18 mouse cellular contexts compared by ENCODE assay signal in genomic region chr2:28241520-28242221, GRCm38 (mm10). TPM values are rescaled to one million over a fixed set of nuclear protein-coding genes. Genes with fewer than 3 reads are reported as not detected.
DNase-seq lines count a peak whose midpoint lies in the region; ATAC-seq lines count a peak whose summit lies in the region.
"Had no signal": no experiment of that assay in that cellular context is flagged by ENCODE, and none has a peak within 500 bp of the region (broad histone marks: within the 10 kb centered on the region; RNA-seq: fewer than 3 reads in every experiment).

No protein-coding gene starts in this region.

- ATAC-seq in hindbrain, embryonic 16.5 days = no peak
- ATAC-seq in hindbrain, embryonic 12.5 days (ENCODE audit: low FRiP score) = no peak
- no peak for ATAC-seq in midbrain, embryonic 13.5 days
- no peak for ATAC-seq in midbrain, embryonic 16.5 days
- peak; percentile 54; the same call in 1 of the 2 replicates for ATAC-seq in neural tube, embryonic 13.5 days (ENCODE audit: low read depth)
- ATAC-seq in forebrain, embryonic 12.5 days (ENCODE audit: low FRiP score) = no peak
- ATAC-seq: forebrain, embryonic 14.5 days; lung, postnatal 0 days had no signal

- H3K4me1 ChIP-seq in hindbrain, embryonic 16.5 days (ENCODE audit: control insufficient read depth, insufficient read depth, low read depth, low read length) = peaks cover 5% of the 10 kb centered on the region; the same call in 1 of the 2 replicates
- no peaks in the 10 kb centered on the region; the same call in 1 of the 2 replicates for H3K4me1 ChIP-seq in hindbrain, embryonic 12.5 days
- no peaks in the 10 kb centered on the region for H3K4me1 ChIP-seq in midbrain, embryonic 13.5 days (replicated peaks)
- no peaks in the 10 kb centered on the region; the same call in 1 of the 2 replicates for H3K4me1 ChIP-seq in midbrain, embryonic 16.5 days (ENCODE audit: control insufficient read depth, insufficient read depth, low read length)
- peaks cover 18% of the 10 kb centered on the region for H3K4me1 ChIP-seq in neural tube, embryonic 13.5 days (replicated peaks)
- H3K4me1 ChIP-seq in forebrain, embryonic 12.5 days = no peaks in the 10 kb centered on the region

- no peaks in the 10 kb centered on the region for H3K27me3 ChIP-seq in hindbrain, embryonic 16.5 days (replicated peaks; ENCODE audit: control insufficient read depth, insufficient read depth, low read length)
- H3K27me3 ChIP-seq in hindbrain, embryonic 12.5 days = no peaks in the 10 kb centered on the region
- no peaks in the 10 kb centered on the region for H3K27me3 ChIP-seq in midbrain, embryonic 13.5 days
- H3K27me3 ChIP-seq in midbrain, embryonic 16.5 days (ENCODE audit: control insufficient read depth, insufficient read depth, low read depth, low read length) = no peaks in the 10 kb centered on the region
- no peaks in the 10 kb centered on the region for H3K27me3 ChIP-seq in neural tube, embryonic 13.5 days
- H3K27me3 ChIP-seq in forebrain, embryonic 12.5 days = 0 out of 2 replicates have a peak, but pooled peaks cover 6% of the 10 kb centered on the region

- H3K36me3 ChIP-seq in hindbrain, embryonic 16.5 days (ENCODE audit: control insufficient read depth, insufficient read depth, low read length) = no peaks in the 10 kb centered on the region
- no peaks in the 10 kb centered on the region for H3K36me3 ChIP-seq in hindbrain, embryonic 12.5 days
- H3K36me3 ChIP-seq in midbrain, embryonic 13.5 days = no peaks in the 10 kb centered on the region
- no peaks in the 10 kb centered on the region for H3K36me3 ChIP-seq in midbrain, embryonic 16.5 days (ENCODE audit: control insufficient read depth, insufficient read depth, low read length)
- no peaks in the 10 kb centered on the region for H3K36me3 ChIP-seq in neural tube, embryonic 13.5 days
- H3K36me3 ChIP-seq in forebrain, embryonic 12.5 days (replicated peaks) = no peaks in the 10 kb centered on the region
- H3K36me3 ChIP-seq: hindbrain, embryonic 10.5 days had no signal

- 0 out of 2 replicates have a peak, but pooled peaks cover 2% of the 10 kb centered on the region for H3K9me3 ChIP-seq in hindbrain, embryonic 16.5 days (ENCODE audit: control insufficient read depth, low read length)
- H3K9me3 ChIP-seq in hindbrain, embryonic 12.5 days (replicated peaks) = no peaks in the 10 kb centered on the region
- H3K9me3 ChIP-seq in midbrain, embryonic 13.5 days = no peaks in the 10 kb centered on the region
- H3K9me3 ChIP-seq in midbrain, embryonic 16.5 days (replicated peaks; ENCODE audit: control insufficient read depth, low read length, poor library complexity, severe bottlenecking) = no peaks in the 10 kb centered on the region
- H3K9me3 ChIP-seq in neural tube, embryonic 13.5 days = no peaks in the 10 kb centered on the region
- H3K9me3 ChIP-seq in forebrain, embryonic 12.5 days = no peaks in the 10 kb centered on the region
- H3K9me3 ChIP-seq: hindbrain, embryonic 10.5 days had no signal

- H3K9ac ChIP-seq in hindbrain, embryonic 16.5 days (ENCODE audit: low read depth, low read length) = no peak overlapping the region
- no peak overlapping the region for H3K9ac ChIP-seq in hindbrain, embryonic 12.5 days
- no peak overlapping the region for H3K9ac ChIP-seq in midbrain, embryonic 13.5 days (replicated peaks)
- H3K9ac ChIP-seq in midbrain, embryonic 16.5 days (ENCODE audit: low read depth, low read length) = no peak overlapping the region
- no peak overlapping the region for H3K9ac ChIP-seq in neural tube, embryonic 13.5 days
- H3K9ac ChIP-seq in forebrain, embryonic 12.5 days = no peak overlapping the region
- H3K9ac ChIP-seq: liver, embryonic 14.5 days had no signal

- 62% methylated on average over 17 of the region's 17 CpGs for WGBS in hindbrain, embryonic 16.5 days
- WGBS in hindbrain, embryonic 12.5 days = 76% methylated on average over 17 of the region's 17 CpGs
- WGBS in midbrain, embryonic 13.5 days = 83% methylated on average over 17 of the region's 17 CpGs
- 74% methylated on average over 17 of the region's 17 CpGs for WGBS in midbrain, embryonic 16.5 days
- WGBS in neural tube, embryonic 13.5 days = 17% methylated on average over 17 of the region's 17 CpGs
- WGBS in forebrain, embryonic 12.5 days = 86% methylated on average over 17 of the region's 17 CpGs

- H3K4me2 ChIP-seq in hindbrain, embryonic 16.5 days (ENCODE audit: low read length) = no peak overlapping the region
- H3K4me2 ChIP-seq in hindbrain, embryonic 12.5 days (replicated peaks) = no peak overlapping the region
- no peak overlapping the region for H3K4me2 ChIP-seq in midbrain, embryonic 13.5 days (replicated peaks)
- H3K4me2 ChIP-seq in midbrain, embryonic 16.5 days (ENCODE audit: low read length) = no peak overlapping the region
- peak overlapping the region; percentile 17 for H3K4me2 ChIP-seq in neural tube, embryonic 13.5 days
- no peak overlapping the region for H3K4me2 ChIP-seq in forebrain, embryonic 12.5 days

- DNase-seq in forelimb bud, embryonic 11.5 days (ENCODE audit: low read depth, low spot score) = peak; percentile 13
- no peak for DNase-seq in cerebellum, postnatal 14 days
- DNase-seq: cerebellum, adult 18-20 months; gastrocnemius, adult 2 months; heart, adult 11 months; right cerebral cortex, adult 18-20 months; thymus, postnatal 36 days had no signal

- H3K27ac ChIP-seq in hindbrain, embryonic 16.5 days (ENCODE audit: low read depth, low read length) = peak overlapping the region; percentile 27; the same call in 1 of the 2 replicates
- H3K27ac ChIP-seq in hindbrain, embryonic 12.5 days = no peak overlapping the region
- 0 out of 2 replicates have a peak overlapping the region, but pooled peaks have one; percentile 25 for H3K27ac ChIP-seq in midbrain, embryonic 13.5 days
- no peak overlapping the region; the same call in 1 of the 2 replicates for H3K27ac ChIP-seq in midbrain, embryonic 16.5 days (ENCODE audit: low read length)
- H3K27ac ChIP-seq in neural tube, embryonic 13.5 days (replicated peaks) = peak overlapping the region; percentile 62
- H3K27ac ChIP-seq in forebrain, embryonic 12.5 days = no peak overlapping the region
- H3K27ac ChIP-seq: gastrocnemius, adult 2 months; hindbrain, embryonic 10.5 days; liver, embryonic 14.5 days had no signal

- no peak overlapping the region for H3K4me3 ChIP-seq in hindbrain, embryonic 16.5 days (ENCODE audit: low read length)
- H3K4me3 ChIP-seq in hindbrain, embryonic 12.5 days = no peak overlapping the region
- H3K4me3 ChIP-seq in midbrain, embryonic 13.5 days (replicated peaks) = no peak overlapping the region
- H3K4me3 ChIP-seq in midbrain, embryonic 16.5 days (ENCODE audit: low read depth, low read length) = no peak overlapping the region
- no peak overlapping the region for H3K4me3 ChIP-seq in neural tube, embryonic 13.5 days
- H3K4me3 ChIP-seq in forebrain, embryonic 12.5 days (replicated peaks) = no peak overlapping the region
- H3K4me3 ChIP-seq: gastrocnemius, adult 2 months; hindbrain, embryonic 10.5 days; megakaryocyte, embryonic 14.5 days had no signal

RNA-seq across cellular contexts. Expression of gene Olfm1, which starts 48.9 kb away (rescaled TPM):
- 320 and 328 TPM in 2 replicates for polyA plus RNA-seq in hindbrain, embryonic 16.5 days (2015; fragmentation: Nextera tagmentation; extraction: Ambion mirVana)
- polyA plus RNA-seq in hindbrain, embryonic 12.5 days (2016; fragmentation: Nextera tagmentation; extraction: Ambion mirVana) = 189 and 191 TPM in 2 replicates
- 171 and 203 TPM in 2 replicates for polyA plus RNA-seq in midbrain, embryonic 13.5 days (2015; fragmentation: Nextera tagmentation; extraction: Ambion mirVana)
- 340 and 355 TPM in 2 replicates for polyA plus RNA-seq in midbrain, embryonic 16.5 days (2015; fragmentation: Nextera tagmentation; extraction: Ambion mirVana)
- polyA plus RNA-seq in neural tube, embryonic 13.5 days (2015; fragmentation: Nextera tagmentation; extraction: Ambion mirVana) = 298 and 324 TPM in 2 replicates
- polyA plus RNA-seq in forebrain, embryonic 12.5 days (2016; fragmentation: Nextera tagmentation; extraction: Ambion mirVana) = 79.8 and 81.5 TPM in 2 replicates

Comparison
In these comparisons a context has a peak if more than half of its experiments do, and no peak if none do; other contexts are left out.
1. H3K27ac ChIP-seq: peak in hindbrain, embryonic 16.5 days (single experiment), midbrain, embryonic 13.5 days (single experiment) and neural tube, embryonic 13.5 days (single experiment); none in hindbrain, embryonic 12.5 days (single experiment), midbrain, embryonic 16.5 days (single experiment) and forebrain, embryonic 12.5 days (single experiment).